Mouse (Mus musculus) heart, postnatal 0 days (tissue): ENCODE measurements around the gene Coro1c.

Source experiments
- CTCF ChIP-seq: IDR thresholded peaks from 2 replicates; pipeline ENCODE4 v1.5.1; 2016; ENCODE audit warnings: antibody characterized with exemption, control low read depth, low read depth
- EP300 ChIP-seq: IDR thresholded peaks from 2 replicates; pipeline ENCODE4 v1.6.1; 2016; ENCODE audit warnings: antibody characterized with exemption, low read depth

DNA sequence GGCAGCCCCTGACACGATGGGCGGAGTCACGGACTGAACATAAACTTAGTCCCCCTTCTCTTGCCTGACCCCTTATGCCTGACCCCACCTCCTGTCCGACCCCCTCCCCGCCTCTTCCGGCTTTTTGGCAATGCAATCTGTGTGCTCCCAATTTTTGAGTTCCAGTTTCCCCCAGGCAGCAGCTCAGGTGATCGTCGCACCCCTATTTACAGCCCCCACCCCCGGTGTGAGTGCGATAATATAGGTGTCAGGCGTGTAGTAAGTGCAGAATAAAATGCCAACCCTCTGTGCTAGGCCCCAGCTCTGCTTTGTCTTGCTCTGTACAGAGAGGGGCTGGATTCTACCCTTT is 93.5 kb downstream of the Coro1c start:
- no peak for TF ChIP-seq CTCF
- no peak for TF ChIP-seq EP300
